Mouse (Mus musculus) lung, postnatal 14 days (tissue): ENCODE measurements at regions not wholly inside any gene's neighbourhood (a gene's known extent, or its start where the extent isn't known, plus 50 kb on each side); places are given as distances from the start of the nearest gene placed in this dataset.

Source experiments
- DNase-seq: peaks from one replicate; pipeline ENCODE4 v3.0.0; 2021

DNA sequence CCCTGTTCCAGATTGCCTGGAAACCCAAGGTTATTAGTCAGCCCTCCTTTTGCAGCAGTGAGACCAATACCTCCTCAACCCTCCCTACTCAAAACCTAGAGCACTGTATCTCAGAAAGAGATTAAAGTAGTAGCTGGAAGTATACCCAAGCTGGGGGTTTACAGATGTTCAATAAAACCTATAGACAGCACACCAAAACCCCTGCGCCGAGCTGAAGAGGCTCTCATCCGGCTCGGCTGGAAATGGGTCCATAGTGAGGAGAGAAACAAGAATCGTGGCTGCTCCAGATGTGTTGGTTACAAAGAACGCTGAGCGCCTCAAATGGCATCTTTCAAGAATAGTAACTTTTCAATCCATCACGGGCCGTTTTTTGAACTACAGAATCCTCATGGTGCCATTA lies 273.7 kb downstream of the Rwdd3 start:
- DNase-seq = no peak

DNA sequence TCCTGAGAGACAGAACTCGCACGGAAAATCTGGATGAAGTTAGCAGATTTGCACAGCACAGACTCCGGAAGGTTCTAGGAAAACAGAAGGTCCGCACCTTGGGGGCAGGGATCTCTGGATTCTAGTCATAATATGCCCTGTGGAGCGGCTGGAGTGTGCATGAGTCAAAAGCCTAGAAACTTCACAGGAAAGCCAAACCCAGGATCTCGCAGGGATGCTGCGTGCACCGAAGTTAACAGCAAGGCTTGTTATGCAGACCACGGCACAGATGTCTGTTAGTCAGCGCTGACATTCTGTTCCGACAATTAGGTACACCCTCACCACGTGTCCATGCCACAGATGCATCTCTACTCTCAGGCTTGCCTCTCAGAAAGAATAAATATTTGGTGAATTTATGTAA lies 274.3 kb downstream of the Rwdd3 start:
- no peak for DNase-seq

DNA sequence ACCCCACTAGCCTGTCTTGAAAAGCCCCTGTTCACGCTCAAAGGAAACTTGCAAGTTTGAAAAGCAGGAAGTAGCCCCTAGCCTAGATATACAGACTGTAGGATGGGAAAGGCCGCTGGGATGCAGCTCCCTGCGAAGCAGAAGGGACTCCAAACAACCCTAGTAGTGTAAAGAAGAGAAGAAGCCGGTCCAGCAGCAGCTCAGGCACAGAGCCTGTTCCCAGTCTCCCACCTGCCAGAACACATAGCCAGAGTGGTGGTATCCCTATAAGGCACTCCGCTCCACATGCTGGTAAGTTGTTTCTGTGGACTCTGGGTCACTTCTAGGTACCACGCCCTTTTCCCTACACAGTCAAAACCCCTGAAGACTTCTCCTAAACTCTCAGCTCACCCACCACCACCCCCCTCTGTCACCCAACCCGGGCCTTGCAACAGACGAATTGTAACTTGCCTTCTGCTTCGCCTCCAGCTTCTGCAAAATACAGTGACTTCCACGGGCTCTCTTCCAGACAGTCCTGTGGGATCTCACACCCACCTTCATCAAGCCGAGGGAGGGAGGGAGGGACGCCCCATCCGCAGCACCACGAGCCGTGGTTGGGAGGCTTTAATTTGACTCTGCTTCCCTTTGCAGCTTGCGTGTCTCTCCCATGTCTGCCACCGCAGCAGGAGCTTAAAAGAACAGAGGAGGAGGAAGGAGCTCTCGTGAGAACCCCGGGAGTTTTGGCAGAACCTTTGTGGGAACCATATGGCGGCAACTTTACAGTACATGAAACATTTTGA lies 285.2 kb downstream of the Rwdd3 start:
- no peak for DNase-seq

DNA sequence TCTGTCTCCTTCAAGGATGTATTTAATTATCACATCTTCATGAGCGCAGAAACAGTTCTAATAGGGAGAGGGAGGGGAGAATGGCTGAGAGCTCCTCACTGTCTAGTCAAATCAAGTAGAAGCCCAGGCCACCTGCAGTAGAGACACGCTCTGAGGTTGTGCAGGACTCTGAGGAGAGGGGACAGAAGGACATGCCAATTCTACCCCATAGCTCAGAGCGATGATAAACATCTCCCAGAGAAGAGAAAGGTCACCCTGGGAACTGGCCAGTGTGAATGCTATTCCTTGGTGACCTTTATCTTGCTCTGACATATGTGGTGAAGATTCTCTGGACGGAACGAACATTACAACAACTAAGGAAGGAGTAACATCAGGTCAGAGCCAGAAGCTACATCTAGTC lies 286.1 kb downstream of the Rwdd3 start:
- no peak for DNase-seq

DNA sequence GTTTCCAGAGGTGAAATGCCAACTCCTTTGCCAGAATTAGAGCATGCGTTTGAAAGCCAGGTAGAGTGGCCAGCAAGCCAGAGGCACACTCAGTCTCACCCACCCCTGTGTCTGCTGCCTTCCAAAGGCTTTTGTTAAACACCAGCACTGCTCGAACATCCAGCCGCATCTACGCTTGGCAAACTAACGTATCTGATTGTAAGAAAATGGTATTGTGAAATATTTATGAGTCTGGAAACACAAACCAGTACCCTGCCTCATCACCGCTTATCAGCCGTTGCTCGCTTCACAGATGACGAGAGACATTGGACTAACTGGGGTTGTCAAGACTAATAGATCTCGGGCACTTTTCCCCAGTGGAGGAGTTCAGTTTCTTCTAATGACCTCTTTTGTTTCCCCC lies 287.3 kb downstream of the Rwdd3 start:
- no peak for DNase-seq

DNA sequence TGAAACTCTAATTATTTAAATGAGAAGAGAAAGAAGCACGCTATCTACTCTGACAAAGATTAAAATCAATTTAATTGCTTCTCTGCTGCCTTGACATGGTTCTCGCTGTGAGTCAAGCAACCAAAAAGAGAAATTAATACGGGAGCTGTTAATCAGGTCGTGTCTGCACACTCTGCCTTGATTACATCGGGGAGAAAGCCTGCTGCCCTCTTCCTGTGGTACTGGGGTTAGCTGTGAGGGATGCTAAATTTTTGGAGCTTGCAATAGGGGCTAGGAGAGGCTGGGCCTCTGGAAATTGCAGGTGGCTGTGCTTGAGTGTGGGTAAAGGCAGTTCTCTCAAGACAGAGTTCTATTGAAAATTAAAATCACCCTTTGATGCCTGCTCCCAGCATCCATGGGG lies 287.8 kb downstream of the Rwdd3 start:
- DNase-seq = no peak

DNA sequence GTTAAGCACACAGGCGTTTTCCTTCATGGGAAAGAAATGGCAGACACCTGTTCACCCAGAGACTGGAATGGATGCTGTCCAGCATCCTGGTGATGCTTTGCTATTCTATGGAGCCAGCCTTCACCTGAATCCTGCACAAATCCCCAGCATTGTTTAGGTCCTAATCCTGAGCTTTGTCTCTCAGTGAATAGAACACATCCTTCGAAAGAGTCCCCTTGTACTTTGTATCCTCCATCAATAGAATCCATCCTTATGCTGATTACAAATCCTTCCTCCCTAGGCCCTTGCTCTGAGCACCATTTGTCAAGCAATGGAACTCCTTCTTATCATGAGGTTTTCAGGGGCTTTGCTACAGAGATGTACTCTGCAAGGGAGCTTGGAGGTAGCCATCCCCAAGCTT lies 292.1 kb downstream of the Rwdd3 start:
- no peak for DNase-seq

DNA sequence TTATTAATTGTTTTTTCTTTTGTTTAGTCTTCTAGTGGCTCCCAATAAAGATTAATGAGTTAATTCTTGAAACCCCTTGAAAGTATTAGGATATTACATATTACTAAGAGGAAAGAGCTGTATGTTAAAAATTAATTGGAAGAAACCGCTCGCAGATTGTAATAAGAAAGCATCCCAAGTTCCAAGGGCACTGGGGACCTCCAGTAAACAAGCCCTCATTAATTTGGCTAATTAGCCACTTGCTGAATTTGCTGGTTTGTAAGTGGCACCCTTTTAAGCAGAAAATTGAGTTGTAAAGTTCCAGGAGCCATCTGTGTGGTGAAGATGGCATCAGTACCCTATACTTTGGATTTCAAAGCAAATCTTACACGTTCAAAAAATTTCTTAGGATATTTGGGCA lies 295.8 kb downstream of the Rwdd3 start:
- no peak for DNase-seq

DNA sequence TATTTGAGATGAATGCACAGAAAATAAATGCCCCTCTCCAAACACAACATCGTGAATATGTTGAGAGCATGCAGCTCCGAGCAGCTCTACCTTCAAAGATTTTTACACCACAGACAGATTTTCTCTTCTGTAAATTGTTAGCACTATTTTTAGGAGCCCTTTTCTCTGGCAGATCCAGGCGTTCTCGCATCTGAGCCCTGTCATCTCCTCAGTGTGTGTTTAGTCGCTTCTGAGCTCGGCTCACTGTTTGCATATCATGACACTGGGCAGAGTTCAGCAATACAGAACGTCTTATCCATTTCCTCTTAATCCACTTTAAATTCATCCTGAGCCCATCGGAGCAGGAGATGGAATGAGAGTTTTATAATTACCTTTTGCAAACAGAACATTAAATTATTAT lies 306.5 kb downstream of the Rwdd3 start:
- no peak for DNase-seq

DNA sequence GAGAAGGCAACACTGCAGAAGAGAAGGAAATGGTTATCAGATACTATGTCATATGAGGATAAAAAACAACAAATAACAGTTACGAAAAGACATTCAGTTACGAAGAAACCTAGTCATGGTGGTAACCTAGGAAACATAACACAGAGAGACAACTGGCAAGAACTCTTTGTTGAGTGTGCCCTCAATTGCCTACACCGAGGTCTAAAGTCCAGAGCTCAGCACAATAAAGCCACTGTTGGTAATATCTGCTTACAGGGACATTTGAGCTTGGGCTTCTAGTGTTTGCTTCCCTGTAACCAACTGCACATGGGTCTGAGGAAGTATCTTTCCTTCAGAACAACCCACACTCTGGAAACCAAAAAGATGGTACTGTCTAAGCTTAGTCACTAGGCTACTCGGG lies 309.9 kb downstream of the Rwdd3 start:
- no peak for DNase-seq

DNA sequence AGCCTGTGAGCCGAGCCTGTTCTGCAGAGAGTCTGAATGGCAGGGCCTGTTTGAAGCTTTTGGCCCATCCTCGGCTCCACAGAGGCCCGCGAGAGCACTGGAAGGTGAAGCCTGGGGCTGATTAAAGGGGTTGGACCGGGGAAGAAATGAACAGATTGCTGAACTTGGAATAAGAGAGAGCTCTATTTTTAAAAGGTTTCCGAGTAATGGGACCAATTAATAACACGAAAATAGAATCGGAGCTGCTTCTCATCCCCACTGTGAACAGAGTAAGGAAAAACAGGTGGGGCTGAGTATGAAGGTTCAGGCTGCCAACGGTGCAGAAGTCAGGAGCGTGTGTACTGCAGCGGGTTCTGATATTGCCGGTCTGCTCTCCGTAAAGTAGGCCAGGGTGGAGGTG lies 313.2 kb downstream of the Rwdd3 start:
- no peak for DNase-seq

DNA sequence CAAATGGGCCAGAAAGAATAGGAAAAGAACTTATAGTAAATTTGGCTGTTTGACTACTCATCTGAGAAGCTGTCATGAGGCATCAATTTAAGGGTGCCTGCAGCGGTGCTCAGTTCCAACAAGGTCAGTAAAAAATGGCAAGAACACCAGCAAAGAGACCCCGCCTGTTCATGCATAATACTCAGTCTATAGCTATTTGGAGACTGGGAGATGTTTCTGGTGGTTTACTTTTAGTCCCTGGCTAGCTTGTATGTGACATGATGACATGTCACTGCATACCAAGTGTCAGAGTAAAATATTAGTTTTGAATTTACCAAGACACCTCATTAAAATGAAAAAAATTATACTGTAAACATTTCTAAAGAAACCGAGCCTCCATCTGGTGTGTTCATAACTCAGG lies 317.2 kb downstream of the Rwdd3 start:
- no peak for DNase-seq

DNA sequence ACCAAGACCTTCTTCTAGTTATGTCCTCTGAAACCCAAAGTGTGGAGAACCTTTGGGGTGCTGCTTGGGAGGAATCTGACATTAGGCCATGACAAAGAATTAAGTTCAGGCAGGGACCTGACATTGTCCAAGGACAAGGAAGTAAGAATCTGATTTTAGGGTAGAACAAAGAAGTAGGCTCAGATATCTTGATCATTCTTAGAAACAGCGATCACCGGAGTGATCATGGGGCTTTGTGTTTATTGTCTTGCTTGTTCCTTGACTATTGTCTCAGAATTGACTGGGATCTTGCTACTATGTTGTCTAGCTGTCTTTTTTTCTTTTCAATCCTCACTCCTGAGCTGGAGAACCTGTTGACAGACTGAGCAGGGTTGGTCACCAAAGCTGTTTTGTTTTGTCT lies 327.9 kb downstream of the Rwdd3 start:
- no peak for DNase-seq

DNA sequence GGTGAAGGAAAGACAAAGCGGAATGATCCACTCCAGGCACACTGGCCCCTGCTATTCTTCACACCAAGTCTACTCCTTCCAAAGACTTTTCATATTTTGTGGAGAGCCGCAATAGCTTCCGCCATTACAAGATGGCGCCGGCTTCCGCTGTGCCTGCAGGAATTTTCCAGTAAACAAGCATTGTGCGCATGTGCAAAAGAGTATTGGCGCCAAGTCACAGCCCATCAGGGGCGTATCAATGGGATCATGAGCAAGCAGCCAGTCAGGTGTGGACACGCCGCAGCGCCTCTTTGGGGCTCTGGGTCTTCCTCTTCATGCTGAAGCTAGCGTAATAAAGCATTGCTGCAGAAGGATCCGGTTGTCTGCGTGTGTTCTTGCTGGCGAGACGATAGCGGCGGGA lies 348.0 kb downstream of the Rwdd3 start:
- DNase-seq = no peak

DNA sequence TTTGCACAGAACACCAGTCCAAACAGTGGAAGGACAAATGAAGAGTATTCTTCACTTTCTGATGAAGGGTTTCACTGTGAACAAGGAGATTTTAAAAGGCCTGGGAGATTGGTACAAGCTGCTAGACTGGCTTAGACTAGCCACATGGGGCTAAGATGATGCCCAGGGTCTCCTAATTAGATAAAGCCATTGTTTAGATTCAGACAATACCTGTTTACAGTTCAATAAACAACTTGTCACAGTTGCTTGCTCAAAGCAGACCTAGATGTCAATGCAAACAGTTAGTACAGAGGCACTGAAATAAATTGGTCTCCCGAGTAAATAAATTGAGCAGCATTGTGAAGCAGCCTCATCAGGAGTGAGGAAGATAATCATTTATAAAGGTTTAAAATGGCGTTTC lies 359.6 kb downstream of the Rwdd3 start:
- DNase-seq = no peak

DNA sequence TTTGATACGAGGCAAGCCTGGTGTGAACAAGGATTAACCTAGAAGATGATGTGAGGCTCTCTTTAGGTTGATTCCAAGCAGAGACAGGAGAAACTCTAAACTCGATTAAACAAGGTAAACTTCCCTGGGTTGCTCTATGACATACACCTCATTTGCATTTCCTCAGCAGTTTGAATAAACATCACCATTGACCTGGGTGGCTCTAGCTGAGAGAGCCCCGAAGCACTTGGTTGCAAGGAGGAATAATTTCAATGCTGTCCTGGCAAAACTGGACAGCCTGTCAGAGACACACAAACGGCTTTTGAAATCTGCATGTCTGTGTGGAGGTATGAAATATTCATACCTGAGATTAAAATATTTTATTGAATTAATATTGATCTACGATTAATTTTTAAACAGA lies 361.0 kb downstream of the Rwdd3 start:
- no peak for DNase-seq

DNA sequence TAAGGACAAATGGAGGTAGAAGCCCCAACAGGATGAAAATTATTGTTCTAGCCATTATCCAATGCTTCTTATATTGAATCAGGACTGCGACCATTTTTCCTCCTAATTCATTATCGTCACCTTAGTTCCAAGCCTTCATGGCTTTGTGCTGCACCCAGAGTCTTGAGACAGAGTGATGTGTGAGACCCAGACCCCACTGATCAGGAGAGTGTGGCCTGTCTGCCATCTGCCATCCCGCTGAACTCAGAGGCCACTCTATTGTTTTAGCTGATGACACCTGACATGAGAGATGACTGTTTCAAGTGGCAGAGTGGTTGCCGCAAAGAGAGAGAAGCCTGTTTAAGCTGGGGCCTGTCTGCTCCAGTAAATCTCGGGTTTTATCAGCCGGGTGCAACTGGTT lies 361.4 kb downstream of the Rwdd3 start:
- DNase-seq = no peak

DNA sequence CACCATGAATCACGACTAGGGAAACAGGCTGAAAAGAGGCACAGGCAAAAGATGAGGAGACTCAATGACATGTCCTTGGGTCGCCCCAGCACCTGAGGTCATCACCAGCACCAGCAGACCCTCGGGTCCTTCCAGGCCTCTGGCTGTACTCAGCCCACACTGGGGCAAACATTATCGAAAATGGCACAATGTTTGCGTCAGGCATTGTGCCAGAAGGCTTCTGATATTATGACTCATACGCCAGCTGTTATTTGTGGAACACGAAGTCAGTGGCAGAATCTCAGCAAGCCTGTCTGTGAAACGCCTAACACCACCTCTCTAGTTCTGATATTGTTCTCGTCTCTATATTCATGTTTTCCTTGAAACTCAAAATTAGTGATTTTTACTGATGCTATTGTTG lies 384.8 kb downstream of the Rwdd3 start:
- no peak for DNase-seq

DNA sequence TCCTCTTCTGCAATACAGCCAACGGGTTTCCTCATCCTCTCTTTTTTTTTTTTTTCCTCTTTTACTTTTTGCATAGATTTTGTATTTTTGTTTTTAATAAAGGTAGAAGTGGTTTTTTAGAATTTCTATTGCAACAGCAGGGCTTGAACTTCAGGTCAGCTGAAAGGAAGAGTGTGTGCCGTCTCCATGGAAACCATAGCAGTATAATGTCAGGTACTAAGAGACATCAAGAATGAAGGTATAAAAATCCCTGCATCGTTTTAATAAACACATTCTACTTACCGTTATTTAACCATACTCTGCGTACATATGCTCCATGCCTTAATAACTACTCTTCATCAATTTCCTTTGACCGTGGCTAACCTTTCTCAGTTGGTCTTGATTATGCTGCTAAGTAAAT lies 390.0 kb downstream of the Rwdd3 start:
- no peak for DNase-seq

DNA sequence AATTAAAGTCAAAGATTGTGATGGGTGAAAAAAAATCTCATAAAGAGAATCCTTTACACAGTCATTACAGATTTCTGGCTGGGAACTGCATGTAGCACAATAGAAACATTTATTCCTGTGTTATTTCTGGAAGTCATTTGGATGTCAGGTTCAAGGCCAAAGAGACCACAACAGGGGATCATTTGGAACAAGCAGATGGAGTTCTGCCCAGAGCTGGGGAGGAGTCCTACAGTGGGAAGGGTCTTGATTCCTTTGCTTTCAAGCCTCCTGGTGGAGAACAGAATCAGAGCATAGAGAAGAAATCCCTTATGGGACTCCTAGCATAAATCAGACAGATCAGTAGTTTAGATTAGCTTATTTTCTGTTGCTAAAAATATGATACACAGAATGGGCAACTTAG lies 392.4 kb downstream of the Rwdd3 start:
- DNase-seq = no peak

DNA sequence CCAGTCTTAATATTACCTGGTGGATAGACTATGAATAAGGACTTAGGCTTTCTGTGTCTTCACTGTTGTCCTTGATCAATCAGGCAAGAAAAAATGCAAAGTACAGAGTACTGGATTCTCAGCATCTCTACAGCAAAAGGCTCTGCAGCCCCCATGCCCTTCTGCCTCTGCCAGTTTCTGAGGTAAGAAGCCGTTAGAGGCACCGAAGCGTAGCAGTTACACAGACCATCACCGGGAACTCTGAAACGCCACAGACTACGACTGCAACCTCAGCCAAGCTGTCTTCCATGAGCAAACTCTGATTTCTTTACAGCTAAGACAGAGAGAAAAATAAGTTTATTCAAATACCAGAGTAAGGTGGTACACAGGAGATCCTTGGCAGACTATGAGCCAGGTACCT lies 396.5 kb downstream of the Rwdd3 start:
- no peak for DNase-seq

DNA sequence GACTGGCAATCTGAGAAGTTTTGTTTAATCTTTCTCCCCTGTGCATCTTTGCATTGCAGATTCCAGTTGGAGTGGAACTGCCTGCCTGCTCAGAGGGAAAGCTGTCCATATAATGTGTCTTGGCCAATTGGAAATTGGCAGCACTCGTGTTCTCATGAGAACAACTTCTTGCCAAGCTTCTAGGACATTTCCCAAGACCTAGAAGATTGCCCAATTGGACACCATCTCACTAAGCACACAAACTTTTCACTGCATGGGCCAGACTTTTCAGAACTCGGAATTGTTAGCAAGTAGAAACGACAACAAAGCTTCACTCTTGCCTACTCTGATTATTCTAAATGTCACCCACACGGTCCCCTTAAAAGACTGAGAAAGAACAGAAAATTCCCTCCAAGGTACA lies 409.8 kb downstream of the Rwdd3 start:
- peak; percentile 26 for DNase-seq

DNA sequence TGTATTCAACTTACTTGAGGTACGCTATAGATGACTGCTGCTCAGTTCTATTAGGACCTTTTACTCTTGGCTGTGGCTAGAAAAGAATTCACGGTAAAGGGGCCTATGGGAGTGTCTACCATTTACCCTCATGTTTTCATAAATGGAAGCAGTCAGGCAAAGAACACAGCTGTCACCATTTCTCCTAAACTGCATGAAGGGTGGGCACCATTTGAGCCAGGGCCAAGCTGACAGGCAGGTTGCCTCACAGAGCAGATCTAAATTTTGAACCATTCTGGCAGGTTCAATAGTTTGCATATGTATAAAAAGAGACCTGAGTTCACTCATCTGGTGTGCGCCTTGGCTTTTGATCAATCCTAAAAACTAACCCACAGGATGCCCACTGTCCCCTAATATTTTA lies 410.3 kb downstream of the Rwdd3 start:
- no peak for DNase-seq

DNA sequence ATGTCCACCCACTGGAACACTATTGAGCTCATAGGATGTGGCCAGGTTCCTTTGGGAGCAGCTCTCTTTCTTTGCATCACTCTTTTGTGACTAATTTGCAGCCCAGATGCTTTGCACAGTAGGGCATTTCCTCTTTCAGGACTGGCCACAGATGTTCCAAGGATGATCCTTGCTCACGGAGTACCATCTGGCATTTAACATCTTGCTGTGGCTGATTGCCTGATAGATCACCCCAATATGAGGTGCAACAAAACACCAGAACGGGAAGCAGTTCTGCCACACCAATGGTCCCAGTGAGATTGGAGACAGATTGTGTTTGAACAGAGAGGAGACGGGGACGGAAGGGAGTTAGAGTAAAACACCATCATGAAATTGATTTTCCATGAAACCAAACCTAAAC lies 423.0 kb downstream of the Rwdd3 start:
- DNase-seq = no peak

DNA sequence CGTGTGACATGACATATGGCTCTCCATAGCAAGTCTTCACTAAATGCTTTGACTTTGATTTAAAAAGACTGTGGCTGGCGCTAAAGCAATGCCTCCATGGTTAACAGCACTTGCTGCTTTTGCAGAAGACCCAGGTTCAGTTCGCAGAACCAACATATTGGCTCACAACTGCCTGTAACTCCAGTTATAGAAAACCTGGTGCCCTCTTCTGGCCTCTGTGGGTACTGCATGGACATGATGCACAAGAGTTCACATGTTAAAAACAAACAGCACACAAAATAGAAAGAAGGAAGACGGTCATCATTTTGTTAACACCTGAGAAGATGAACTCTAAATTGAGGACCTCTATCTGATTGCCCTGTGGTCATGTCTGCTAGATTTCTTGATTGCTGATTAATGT lies 423.8 kb downstream of the Rwdd3 start:
- peak; percentile 23 for DNase-seq

DNA sequence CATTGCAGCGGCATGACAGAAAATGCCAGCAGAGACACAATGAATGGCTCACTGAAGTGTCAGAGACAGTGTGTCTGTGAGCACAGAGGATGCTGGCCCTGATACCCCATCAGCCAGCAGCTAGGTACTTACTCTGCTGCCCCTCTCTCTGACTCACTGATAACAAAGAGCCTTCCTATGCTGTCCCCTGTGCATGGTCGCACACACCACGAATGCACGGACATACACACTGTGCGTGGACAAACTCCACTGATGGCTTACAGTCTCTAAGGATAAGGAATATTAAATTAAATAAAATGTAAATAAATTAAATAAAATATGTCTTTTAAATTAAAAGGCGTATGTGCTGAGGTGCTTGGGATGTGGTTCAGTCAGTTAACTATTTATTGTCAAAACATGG lies 438.2 kb downstream of the Rwdd3 start:
- no peak for DNase-seq
